Mouse (Mus musculus) CH12.LX (cell line): Measurements from ENCODE around the gene Fcgr2b. TPM values are rescaled to one million over a fixed set of nuclear protein-coding genes. Genes with fewer than 3 reads are reported as not detected.

Experiments
- DNase-seq: peaks from one replicate; pipeline ENCODE4 v3.0.0-alpha.2; 2013; ENCODE audit errors: extremely low read depth
- H3K27ac ChIP-seq: 2 replicates; pipeline ENCODE4 v1.5.1; 2012; ENCODE audit warnings: low read depth, mild to moderate bottlenecking, control low read depth, moderate library complexity; ENCODE audit not compliant: insufficient read depth
- H3K27me3 ChIP-seq: replicated peaks from 2 replicates; pipeline ENCODE3; 2012; ENCODE audit warnings: inconsistent platforms
- H3K36me3 ChIP-seq, 2 experiments: replicated peaks in 1 of 2; 2 replicates each; pipeline versions ENCODE3 to v1.6.1; 2012; ENCODE audit warnings: inconsistent platforms in 1 of 2, low read length in 1 of 2, mild to moderate bottlenecking in 1 of 2, mixed read lengths in 1 of 2, moderate library complexity in 1 of 2; ENCODE audit not compliant: control insufficient read depth in 1 of 2, insufficient read depth in 1 of 2
- H3K4me1 ChIP-seq, 2 experiments: 2 replicates each; pipeline ENCODE4 v1.6.1; 2012; ENCODE audit warnings: inconsistent platforms in 1 of 2, moderate library complexity in 1 of 2; ENCODE audit not compliant: insufficient read depth in 2 of 2, control insufficient read depth in 1 of 2
- H3K4me2 ChIP-seq: 2 replicates; pipeline ENCODE4 v1.6.1; 2012; ENCODE audit warnings: low read depth, mild to moderate bottlenecking, control low read depth; ENCODE audit not compliant: poor library complexity, insufficient read depth, severe bottlenecking
- H3K4me3 ChIP-seq, 3 experiments: fragments of 150-350 bp in 1 of 3; sonication (generic) in 1 of 3; replicated peaks in 1 of 3; 2 replicates each; pipeline versions ENCODE3 to v1.5.1; 2011 to 2012; ENCODE audit warnings: low read depth in 2 of 3, low read length in 2 of 3, mild to moderate bottlenecking in 2 of 3, moderate library complexity in 2 of 3, control low read depth in 1 of 3, improper control_type of control experiment in 1 of 3, inconsistent platforms in 1 of 3, mixed read lengths in 1 of 3; ENCODE audit not compliant: poor library complexity in 1 of 3
- H3K79me2 ChIP-seq: replicated peaks from 2 replicates; pipeline ENCODE4 v1.6.1; 2012; ENCODE audit warnings: mild to moderate bottlenecking, moderate library complexity; ENCODE audit not compliant: control insufficient read depth, poor library complexity, insufficient read depth, severe bottlenecking; ENCODE audit errors: extremely low read depth
- H3K9ac ChIP-seq: 2 replicates; pipeline ENCODE4 v1.6.1; 2012; ENCODE audit warnings: low read depth, mild to moderate bottlenecking, control low read depth, moderate library complexity; ENCODE audit not compliant: insufficient read depth
- H3K9me3 ChIP-seq: replicated peaks from 2 replicates; pipeline ENCODE3; 2012; ENCODE audit warnings: low read length, inconsistent platforms, mixed read lengths
- BHLHE40 ChIP-seq: IDR thresholded peaks from 2 replicates; pipeline ENCODE4 v1.6.1; 2011; ENCODE audit warnings: mild to moderate bottlenecking, low read depth, low read length, improper control_type of control experiment
- CHD2 ChIP-seq: IDR thresholded peaks from 2 replicates; pipeline ENCODE4 v1.6.1; 2011; ENCODE audit warnings: low read length, improper control_type of control experiment
- CTCF ChIP-seq, 2 experiments: IDR thresholded peaks in 1 of 2; conservative IDR thresholded peaks in 1 of 2; 2 replicates each; pipeline ENCODE4 v1.5.1; 2011 to 2012; ENCODE audit warnings: low read depth in 2 of 2, low read length in 2 of 2, improper control_type of control experiment in 1 of 2, inconsistent platforms in 1 of 2, mild to moderate bottlenecking in 1 of 2, moderate library complexity in 1 of 2
- EP300 ChIP-seq: IDR thresholded peaks from 2 replicates; pipeline ENCODE4 v1.6.1; 2011; ENCODE audit warnings: low read length, improper control_type of control experiment
- GABPA ChIP-seq: IDR thresholded peaks from 2 replicates; pipeline ENCODE4 v1.6.1; 2012; ENCODE audit warnings: low read depth, low read length, improper control_type of control experiment, inconsistent platforms; ENCODE audit not compliant: insufficient replicate concordance
- IRF4 ChIP-seq: IDR thresholded peaks from 2 replicates; pipeline ENCODE4 v1.6.1; 2014; ENCODE audit warnings: low read depth, mild to moderate bottlenecking, inconsistent platforms, low read length, improper control_type of control experiment
- JUN ChIP-seq: IDR thresholded peaks from 2 replicates; pipeline ENCODE4 v1.6.1; 2011; ENCODE audit warnings: low read depth, mild to moderate bottlenecking, low read length, improper control_type of control experiment, moderate library complexity; ENCODE audit not compliant: insufficient read depth
- JUND ChIP-seq: conservative IDR thresholded peaks from 2 replicates; pipeline ENCODE4 v1.6.1; 2011; ENCODE audit warnings: low read depth, low read length, improper control_type of control experiment
- MYC ChIP-seq: IDR thresholded peaks from 2 replicates; pipeline ENCODE4 v1.6.1; 2011; ENCODE audit warnings: low read depth, mild to moderate bottlenecking, improper control_type of control experiment, low read length
- NELFE ChIP-seq: IDR thresholded peaks from 2 replicates; pipeline ENCODE4 v1.6.1; 2011; ENCODE audit warnings: low read depth, low read length, improper control_type of control experiment
- NRF1 ChIP-seq: IDR thresholded peaks from 2 replicates; pipeline ENCODE4 v1.6.1; 2014; ENCODE audit warnings: low read depth, mild to moderate bottlenecking, inconsistent platforms, low read length, improper control_type of control experiment, moderate library complexity
- POLR2A ChIP-seq: IDR thresholded peaks from 2 replicates; pipeline ENCODE4 v1.6.1; 2011; ENCODE audit warnings: low read depth, mild to moderate bottlenecking, improper control_type of control experiment, low read length
- RAD21 ChIP-seq: IDR thresholded peaks from 2 replicates; pipeline ENCODE4 v1.6.1; 2011; ENCODE audit warnings: low read depth, mild to moderate bottlenecking, low read length, improper control_type of control experiment, moderate library complexity
- RCOR1 ChIP-seq: conservative IDR thresholded peaks from 2 replicates; pipeline ENCODE4 v1.6.1; 2012; ENCODE audit warnings: low read depth, mild to moderate bottlenecking, inconsistent platforms, low read length, improper control_type of control experiment
- SIN3A ChIP-seq: IDR thresholded peaks from 2 replicates; pipeline ENCODE4 v1.6.1; 2012; ENCODE audit warnings: low read length, improper control_type of control experiment, inconsistent platforms
- TBP ChIP-seq: conservative IDR thresholded peaks from 2 replicates; pipeline ENCODE4 v1.6.1; 2011; ENCODE audit warnings: low read depth, low read length, improper control_type of control experiment
- UBTF ChIP-seq: IDR thresholded peaks from 2 replicates; pipeline ENCODE4 v1.6.1; 2012; ENCODE audit warnings: low read depth, mild to moderate bottlenecking, inconsistent platforms, low read length, improper control_type of control experiment, moderate library complexity
- USF2 ChIP-seq: conservative IDR thresholded peaks from 2 replicates; pipeline ENCODE4 v1.6.1; 2011; ENCODE audit warnings: low read depth, low read length, improper control_type of control experiment
- ZC3H11A ChIP-seq: IDR thresholded peaks from 2 replicates; pipeline ENCODE4 v1.6.1; 2012; ENCODE audit warnings: low read depth, mild to moderate bottlenecking, inconsistent platforms, low read length, improper control_type of control experiment
- ZKSCAN1 ChIP-seq: IDR thresholded peaks from 2 replicates; pipeline ENCODE4 v1.6.1; 2012; ENCODE audit warnings: low read depth, inconsistent platforms, low read length, improper control_type of control experiment, borderline replicate concordance
- ZMIZ1 ChIP-seq: IDR thresholded peaks from 2 replicates; pipeline ENCODE4 v1.6.1; 2012; ENCODE audit warnings: low read depth, mild to moderate bottlenecking, inconsistent platforms, low read length, improper control_type of control experiment
- ZNF384 ChIP-seq: IDR thresholded peaks from 2 replicates; pipeline ENCODE4 v1.6.1; 2012; ENCODE audit warnings: low read depth, low read length, improper control_type of control experiment, inconsistent platforms
- dilution Hi-C: fragments of 300-500 bp; cut with MboI; formaldehyde crosslinking; loops from 2 replicates; pipeline ENCODE4 v1.14.3; 2020; ENCODE audit warnings: low sequenced_read_pairs; ENCODE audit not compliant: extremely low pct_unique_long_range_greater_than_20kb, extremely low pct_ligation_motif_present
- in situ Hi-C: fragments of 300-500 bp; cut with MboI; formaldehyde crosslinking; loops from 3 replicates; pipeline ENCODE4 v1.14.3; 2019; ENCODE audit warnings: low sequenced_read_pairs, low pct_ligation_motif_present, low pct_unique_long_range_greater_than_20kb, mixed read lengths
- polyA plus RNA-seq: library from polyadenylated mRNA; unstranded; fragments of >175 nt; gene quantifications from 2 replicates; pipeline ENCODE4 v1.2.1, GENCODE M21; 2012; ENCODE audit warnings: low read depth; ENCODE audit not compliant: insufficient read length
- total RNA-seq, 2 experiments: library from RNA; depleted of rRNA; stranded (reverse); fragments of 300-350 nt in 1 of 2; fragments of >200 nt in 1 of 2; gene quantifications; 2 replicates each; pipeline ENCODE4 v1.2.3; 2012 to 2014

Fcgr2b gene
- total and polyA plus RNA-seq, 3 experiments, result 20.2 to 44.3 (median 29.5) TPM

GRCm38 (mm10) chr1:170924485-170924884, 51.9 kb downstream of the Fcgr2b start (continued):
- TF ChIP-seq USF2, result no peak
- no peak for TF ChIP-seq CTCF (conservative IDR thresholded peaks at IDR 0.05 in 1 of 2, IDR thresholded peaks at IDR 0.05 in 1 of 2; ENCODE audit: low read depth in 2 of 2, low read length in 2 of 2)
- TF ChIP-seq ZNF384, result peak; percentile 90
- TF ChIP-seq ZMIZ1, result no peak
- no peak for TF ChIP-seq ZKSCAN1
- TF ChIP-seq UBTF, result no peak
- TF ChIP-seq POLR2A, result peak; percentile 74

- Histone ChIP-seq H3K27ac (no peak overlapping the region), H3K79me2 (no peaks in the 10 kb centered on the region), H3K4me2 (no peak overlapping the region), H3K9me3 (peaks cover 2% of the 10 kb centered on the region), H3K4me1 (peaks cover 0 to 11% of the 10 kb centered on the region in 2 experiments; a peak in 1 of 4 replicates), H3K4me3 (no peak overlapping the region), H3K27me3 (no peaks in the 10 kb centered on the region)
- no peak for DNase-seq
- TF ChIP-seq MYC, result no peak
- TF ChIP-seq BHLHE40, result no peak
- TF ChIP-seq CTCF (conservative IDR thresholded peaks at IDR 0.05 in 1 of 2, IDR thresholded peaks at IDR 0.05 in 1 of 2; ENCODE audit: low read depth in 2 of 2, low read length in 2 of 2), result no peak
- TF ChIP-seq, all 38 proteins: peak for 0
- dilution Hi-C loops (no loop called here), in situ Hi-C loops (no loop called here)
- no peak overlapping the region for H3K9ac ChIP-seq
- H3K36me3 ChIP-seq, result peaks cover 8 to 50% of the 10 kb centered on the region in 2 experiments
These were observed 57.0 kb downstream of the Fcgr2b start for GRCm38 (mm10) chr1:170919308-170919707.

GRCm38 (mm10) chr1:170915657-170916056, 60.7 kb downstream of the Fcgr2b start:
- Histone ChIP-seq H3K79me2 (no peaks in the 10 kb centered on the region), H3K36me3 (peaks cover 8 to 34% of the 10 kb centered on the region in 2 experiments), H3K4me3 (no peak overlapping the region), H3K4me2 (no peak overlapping the region), H3K9ac (no peak overlapping the region), H3K4me1 (0 out of 4 replicates have a peak, but pooled peaks cover 0 to 3% of the 10 kb centered on the region in 2 experiments), H3K27me3 (no peaks in the 10 kb centered on the region), H3K27ac (no peak overlapping the region), H3K9me3 (peaks cover 2% of the 10 kb centered on the region)
- in situ Hi-C loops (no loop called here), dilution Hi-C loops (no loop called here)
- DNase-seq, result no peak
- TF ChIP-seq JUND (no peak), NRF1 (no peak), JUN (no peak), MYC (no peak), SIN3A (no peak), RCOR1 (no peak), CTCF (conservative IDR thresholded peaks at IDR 0.05 in 1 of 2, IDR thresholded peaks at IDR 0.05 in 1 of 2; ENCODE audit: low read depth in 2 of 2, low read length in 2 of 2) (no peak), RAD21 (no peak), UBTF (no peak), GABPA (no peak), ZC3H11A (no peak), EP300 (no peak), IRF4 (no peak), TBP (no peak), CHD2 (no peak), NELFE (no peak), BHLHE40 (no peak), ZNF384 (no peak)
